Mouse (Mus musculus): ENCODE data around the gene Zc3h12c. TPM values are rescaled to one million over a fixed set of nuclear protein-coding genes. Genes with fewer than 3 reads are reported as not detected.

Gene Zc3h12c
- total RNA-seq (2014; rRNA removed; ENCODE audit: low replicate concordance) (5.8 and 9.8 TPM in 2 replicates), polyA plus RNA-seq (2015; fragmentation: Nextera tagmentation; extraction: Ambion mirVana) (1.8 and 1.9 TPM in 2 replicates)

GRCm38 (mm10) chr9:52167863-52168685 is at the start of gene Zc3h12c:
Gene Zc3h12c (minus strand): TSS chr9:52168572.
- under 1% methylated on average over 66 of the region's 100 CpGs for WGBS
- ATAC-seq (ENCODE audit: insufficient read depth, low read depth), result peak; percentile 78
- peak; percentile 52 for DNase-seq (ENCODE audit: low spot score)
- Histone ChIP-seq H3K4me3 (ENCODE audit: low read depth, low read length) (peak within 1 kb of the TSS; percentile 95), H3K9me3 (replicated peaks; ENCODE audit: control insufficient read depth, low read length) (no peaks in the 10 kb centered on the region), H3K4me2 (ENCODE audit: low read depth, low read length) (peak within 1 kb of the TSS; percentile 64), H3K36me3 (replicated peaks; ENCODE audit: control insufficient read depth, insufficient read depth, low read length) (no peaks in the 10 kb centered on the region), H3K27ac (ENCODE audit: low read depth) (peak within 1 kb of the TSS; percentile 98), H3K4me1 (ENCODE audit: control insufficient read depth, insufficient read depth) (no peaks in the 10 kb centered on the region), H3K9ac (replicated peaks; ENCODE audit: low read depth, low read length) (peak within 1 kb of the TSS; percentile 97), H3K27me3 (ENCODE audit: control insufficient read depth, insufficient read depth, low read length) (no peaks in the 10 kb centered on the region)
- TF ChIP-seq EP300 (IDR thresholded peaks at IDR 0.05; ENCODE audit: low read depth) (no peak), CTCF (IDR thresholded peaks at IDR 0.05; ENCODE audit: low read depth) (no peak)

GRCm38 (mm10) chr9:52217636-52218035 is 49.3 kb upstream of the Zc3h12c start:
- Histone ChIP-seq H3K4me2 (ENCODE audit: low read depth, low read length) (no peak overlapping the region), H3K27me3 (ENCODE audit: control insufficient read depth, insufficient read depth, low read length) (no peaks in the 10 kb centered on the region), H3K4me1 (ENCODE audit: control insufficient read depth, insufficient read depth) (no peaks in the 10 kb centered on the region), H3K27ac (ENCODE audit: low read depth) (no peak overlapping the region), H3K9ac (replicated peaks; ENCODE audit: low read depth, low read length) (no peak overlapping the region), H3K9me3 (replicated peaks; ENCODE audit: control insufficient read depth, low read length) (no peaks in the 10 kb centered on the region), H3K4me3 (ENCODE audit: low read depth, low read length) (no peak overlapping the region), H3K36me3 (replicated peaks; ENCODE audit: control insufficient read depth, insufficient read depth, low read length) (no peaks in the 10 kb centered on the region)
- 39% methylated on average over 4 of the region's 4 CpGs for WGBS
- no peak for ATAC-seq (ENCODE audit: insufficient read depth, low read depth)
- DNase-seq (ENCODE audit: low spot score), result no peak
- TF ChIP-seq CTCF (IDR thresholded peaks at IDR 0.05; ENCODE audit: low read depth), result no peak
- TF ChIP-seq EP300 (IDR thresholded peaks at IDR 0.05; ENCODE audit: low read depth), result no peak

- H3K36me3 ChIP-seq (replicated peaks; ENCODE audit: control insufficient read depth, insufficient read depth, low read length), result no peaks in the 10 kb centered on the region
- no peak overlapping the region for H3K4me2 ChIP-seq (ENCODE audit: low read depth, low read length)
- WGBS, result 80% methylated on average over 3 of the region's 3 CpGs
- no peaks in the 10 kb centered on the region for H3K9me3 ChIP-seq (replicated peaks; ENCODE audit: control insufficient read depth, low read length)
- H3K27ac ChIP-seq (ENCODE audit: low read depth), result no peak overlapping the region
- TF ChIP-seq EP300 (IDR thresholded peaks at IDR 0.05; ENCODE audit: low read depth) (no peak), CTCF (IDR thresholded peaks at IDR 0.05; ENCODE audit: low read depth) (no peak)
- H3K4me1 ChIP-seq (ENCODE audit: control insufficient read depth, insufficient read depth), result no peaks in the 10 kb centered on the region
- no peaks in the 10 kb centered on the region for H3K27me3 ChIP-seq (ENCODE audit: control insufficient read depth, insufficient read depth, low read length)
- H3K9ac ChIP-seq (replicated peaks; ENCODE audit: low read depth, low read length), result no peak overlapping the region
- ATAC-seq (ENCODE audit: insufficient read depth, low read depth) (no peak), DNase-seq (ENCODE audit: low spot score) (no peak)
- no peak overlapping the region for H3K4me3 ChIP-seq (ENCODE audit: low read depth, low read length)
Observed at GRCm38 (mm10) chr9:52215291-52215690, 46.9 kb upstream of the Zc3h12c start.

GRCm38 (mm10) chr9:52212416-52212815 is 44.0 kb upstream of the Zc3h12c start:
- WGBS, result 85% methylated on average over 6 of the region's 6 CpGs
- H3K4me3 ChIP-seq (ENCODE audit: low read depth, low read length), result no peak overlapping the region
- TF ChIP-seq CTCF (IDR thresholded peaks at IDR 0.05; ENCODE audit: low read depth) (no peak), EP300 (IDR thresholded peaks at IDR 0.05; ENCODE audit: low read depth) (no peak)
- no peak for ATAC-seq (ENCODE audit: insufficient read depth, low read depth)
- H3K9me3 ChIP-seq (replicated peaks; ENCODE audit: control insufficient read depth, low read length), result no peaks in the 10 kb centered on the region
- no peak overlapping the region for H3K4me2 ChIP-seq (ENCODE audit: low read depth, low read length)
- H3K27me3 ChIP-seq (ENCODE audit: control insufficient read depth, insufficient read depth, low read length), result no peaks in the 10 kb centered on the region
- no peak overlapping the region for H3K27ac ChIP-seq (ENCODE audit: low read depth)
- H3K4me1 ChIP-seq (ENCODE audit: control insufficient read depth, insufficient read depth), result no peaks in the 10 kb centered on the region
- no peak for DNase-seq (ENCODE audit: low spot score)
- H3K36me3 ChIP-seq (replicated peaks; ENCODE audit: control insufficient read depth, insufficient read depth, low read length), result no peaks in the 10 kb centered on the region
- H3K9ac ChIP-seq (replicated peaks; ENCODE audit: low read depth, low read length), result no peak overlapping the region

GRCm38 (mm10) chr9:52208510-52209030 is 40.2 kb upstream of the Zc3h12c start:
- 59% methylated on average over 3 of the region's 3 CpGs for WGBS
- DNase-seq (ENCODE audit: low spot score) (no peak), ATAC-seq (ENCODE audit: insufficient read depth, low read depth) (no peak)
- H3K27ac ChIP-seq (ENCODE audit: low read depth), result no peak overlapping the region
- H3K4me3 ChIP-seq (ENCODE audit: low read depth, low read length), result no peak overlapping the region
- H3K36me3 ChIP-seq (replicated peaks; ENCODE audit: control insufficient read depth, insufficient read depth, low read length), result no peaks in the 10 kb centered on the region
- H3K4me2 ChIP-seq (ENCODE audit: low read depth, low read length), result no peak overlapping the region
- no peaks in the 10 kb centered on the region for H3K9me3 ChIP-seq (replicated peaks; ENCODE audit: control insufficient read depth, low read length)
- no peaks in the 10 kb centered on the region for H3K27me3 ChIP-seq (ENCODE audit: control insufficient read depth, insufficient read depth, low read length)
- TF ChIP-seq EP300 (IDR thresholded peaks at IDR 0.05; ENCODE audit: low read depth) (no peak), CTCF (IDR thresholded peaks at IDR 0.05; ENCODE audit: low read depth) (no peak)
- no peaks in the 10 kb centered on the region for H3K4me1 ChIP-seq (ENCODE audit: control insufficient read depth, insufficient read depth)
- no peak overlapping the region for H3K9ac ChIP-seq (replicated peaks; ENCODE audit: low read depth, low read length)
